Mouse (Mus musculus) liver, embryonic 16.5 days (tissue): ENCODE results near the gene Pwp1. TPM values are rescaled to one million over a fixed set of nuclear protein-coding genes. Genes with fewer than 3 reads are reported as not detected.
A peak's percentile ranks its signal among the peaks of the same experiment; 100 is the strongest.

Experiments
- ATAC-seq: fragments of 200-750 bp; cut with Nextera tagmentation; 2 replicates; pipeline ENCODE4 v1.8.0; 2017; ENCODE audit warnings: low read depth, mild to moderate bottlenecking, moderate number of reproducible peaks, moderate library complexity
- H3K27ac ChIP-seq: fragments of 300-500 bp; sonication (generic); 2 replicates; pipeline ENCODE4 v1.5.1; 2014; ENCODE audit warnings: mild to moderate bottlenecking, low read length
- H3K27me3 ChIP-seq: fragments of 300-500 bp; sonication (generic); 2 replicates; pipeline ENCODE4 v1.6.1; 2014; ENCODE audit warnings: low read depth, low read length, mixed read lengths; ENCODE audit not compliant: control insufficient read depth, insufficient read depth
- H3K36me3 ChIP-seq: fragments of 300-500 bp; sonication (generic); 2 replicates; pipeline ENCODE4 v1.6.1; 2014; ENCODE audit warnings: mild to moderate bottlenecking; ENCODE audit not compliant: control insufficient read depth, insufficient read depth
- H3K4me1 ChIP-seq: fragments of 300-500 bp; sonication (generic); 2 replicates; pipeline ENCODE4 v1.6.1; 2014; ENCODE audit warnings: low read depth, low read length, mixed read lengths; ENCODE audit not compliant: control insufficient read depth
- H3K4me2 ChIP-seq: fragments of 300-500 bp; sonication (generic); 2 replicates; pipeline ENCODE4 v1.6.1; 2014; ENCODE audit warnings: low read depth, low read length, mixed read lengths
- H3K4me3 ChIP-seq: fragments of 300-500 bp; sonication (generic); 2 replicates; pipeline ENCODE4 v1.5.1; 2014; ENCODE audit warnings: low read depth, mild to moderate bottlenecking, low read length
- H3K9ac ChIP-seq: fragments of 300-500 bp; sonication (generic); 2 replicates; pipeline ENCODE4 v1.6.1; 2014; ENCODE audit warnings: low read depth, low read length
- H3K9me3 ChIP-seq: fragments of 300-500 bp; sonication (generic); replicated peaks from 2 replicates; pipeline ENCODE4 v1.6.1; 2016; ENCODE audit warnings: low read length; ENCODE audit not compliant: control insufficient read depth
- WGBS: fragments of 180-500 bp; shearing (Covaris S2); extraction: QIAGEN DNeasy Blood & Tissue Kit; methylation state at CpG from one replicate; pipeline ENCODE4 v1.1.7; 2014; ENCODE audit not compliant: insufficient replicate concordance; 5-methylcytosine and 5-hydroxymethylcytosine counted together
- polyA plus RNA-seq: library from polyadenylated mRNA; unstranded; fragments of >200 nt; fragmentation: Nextera tagmentation; extraction: Ambion mirVana; gene quantifications from 2 replicates; pipeline ENCODE4 v1.2.1, GENCODE M21; 2015

The Pwp1 gene
- polyA plus RNA-seq, 1 experiment from 2014 or later = 23.6 TPM

GRCm38 (mm10) chr10:85875812-85876211, 46.5 kb downstream of the Pwp1 start:
- no peak overlapping the region for H3K4me2 ChIP-seq
- WGBS = 79% methylated on average over 5 of the region's 5 CpGs
- peaks cover 23% of the 10 kb centered on the region for H3K36me3 ChIP-seq
- ATAC-seq = no peak
- H3K9ac ChIP-seq = no peak overlapping the region
- H3K9me3 ChIP-seq = no peaks in the 10 kb centered on the region
- H3K27me3 ChIP-seq = no peaks in the 10 kb centered on the region
- no peak overlapping the region for H3K4me3 ChIP-seq
- peaks cover 7% of the 10 kb centered on the region for H3K4me1 ChIP-seq
- H3K27ac ChIP-seq = no peak overlapping the region

DNA sequence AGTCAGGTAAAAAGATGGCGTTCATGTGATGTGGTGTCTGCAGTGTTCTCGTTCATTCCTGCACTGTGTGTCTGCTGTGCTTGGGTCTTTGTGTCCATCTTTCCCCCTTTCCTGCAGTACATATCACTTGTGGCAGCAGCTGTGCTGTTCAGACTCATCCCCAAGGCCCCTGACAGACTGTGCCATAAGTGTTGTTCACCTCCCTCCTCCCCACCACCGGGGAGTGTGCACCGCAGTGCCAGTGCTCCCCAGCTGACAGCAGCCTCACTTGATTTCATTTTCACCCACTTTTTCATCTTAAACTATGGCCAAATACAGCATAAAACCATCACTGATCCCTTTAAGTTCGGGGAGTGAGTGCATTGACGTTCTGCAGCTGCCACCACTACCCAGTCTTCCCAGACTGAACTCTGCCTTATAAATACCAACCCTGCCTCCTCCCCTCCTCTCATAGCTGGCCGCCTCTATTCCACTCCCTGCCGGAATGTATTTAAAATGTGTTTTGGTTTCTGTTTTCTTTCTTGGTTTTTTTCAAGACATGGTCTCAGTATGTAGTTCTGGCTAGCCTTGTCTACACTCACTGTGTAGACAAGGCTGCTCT, 50.7 kb downstream of the Pwp1 start:
- H3K9ac ChIP-seq = no peak overlapping the region
- WGBS = 74% methylated on average over 8 of the region's 8 CpGs
- no peak overlapping the region for H3K4me3 ChIP-seq
- no peak for ATAC-seq
- peaks cover 31% of the 10 kb centered on the region for H3K36me3 ChIP-seq
- H3K27me3 ChIP-seq = no peaks in the 10 kb centered on the region
- H3K4me2 ChIP-seq = no peak overlapping the region
- no peak overlapping the region for H3K27ac ChIP-seq
- no peaks in the 10 kb centered on the region for H3K9me3 ChIP-seq
- H3K4me1 ChIP-seq = no peaks in the 10 kb centered on the region

GRCm38 (mm10) chr10:85916498-85917309, 87.4 kb downstream of the Pwp1 start, which contains the start of gene Prdm4:
TSS of gene Prdm4 (minus strand) at chr10:85917142.
- Histone ChIP-seq H3K4me1 (peaks cover 14% of the 10 kb centered on the region), H3K9ac (peak within 1 kb of the TSS; percentile 84), H3K4me3 (peak within 1 kb of the TSS; percentile 84), H3K27ac (peak within 1 kb of the TSS; percentile 89), H3K9me3 (no peaks in the 10 kb centered on the region), H3K4me2 (peak within 1 kb of the TSS; percentile 88), H3K27me3 (peaks cover 2% of the 10 kb centered on the region; the same call in 1 of the 2 replicates), H3K36me3 (peaks cover 2% of the 10 kb centered on the region; the same call in 1 of the 2 replicates)
- WGBS = under 1% methylated on average over 90 of the region's 90 CpGs
- ATAC-seq = peak; percentile 98

- H3K27ac ChIP-seq = no peak within 1 kb of the TSS
- H3K4me2 ChIP-seq = peak within 1 kb of the TSS; percentile 78
- peak within 1 kb of the TSS; percentile 53 for H3K4me3 ChIP-seq
- H3K4me1 ChIP-seq = no peaks in the 10 kb centered on the region; the same call in none of the 2 replicates
- peaks cover 26% of the 10 kb centered on the region for H3K27me3 ChIP-seq
- H3K36me3 ChIP-seq = no peaks in the 10 kb centered on the region
- H3K9ac ChIP-seq = no peak within 1 kb of the TSS
- no peak for ATAC-seq
- H3K9me3 ChIP-seq = no peaks in the 10 kb centered on the region
- WGBS = 2% methylated on average over 23 of the region's 23 CpGs
Observed at GRCm38 (mm10) chr10:85927676-85928445, 98.6 kb downstream of the Pwp1 start, which contains the start of gene Ascl4. TSS of gene Ascl4 (plus strand) at chr10:85927681.

GRCm38 (mm10) chr10:85928499-85929207, 99.4 kb downstream of the Pwp1 start:
- Histone ChIP-seq H3K27me3 (peaks cover 26% of the 10 kb centered on the region), H3K27ac (no peak overlapping the region), H3K36me3 (no peaks in the 10 kb centered on the region), H3K9me3 (no peaks in the 10 kb centered on the region), H3K9ac (no peak overlapping the region), H3K4me3 (peak overlapping the region; percentile 53), H3K4me1 (no peaks in the 10 kb centered on the region; the same call in none of the 2 replicates), H3K4me2 (peak overlapping the region; percentile 78)
- peak; percentile 39; the same call in 1 of the 2 replicates for ATAC-seq
- WGBS = 2% methylated on average over 63 of the region's 63 CpGs

DNA sequence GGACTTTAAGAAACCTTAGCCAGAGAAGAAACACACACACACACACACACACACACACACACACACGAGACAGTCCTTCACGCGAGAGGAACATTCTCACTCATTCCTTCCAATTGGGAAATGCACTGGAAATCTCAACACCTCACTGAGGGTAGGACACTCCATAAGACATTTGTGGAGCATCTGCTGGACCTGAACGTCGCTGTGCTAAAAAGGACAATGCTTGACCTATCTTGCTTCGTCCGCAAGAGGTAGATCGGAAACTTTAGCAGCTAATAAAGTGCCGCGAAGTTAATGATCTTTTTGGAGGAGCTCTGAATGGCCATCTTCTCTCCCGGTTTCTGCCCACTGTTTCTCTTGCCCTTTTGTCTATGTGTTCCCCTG, 99.9 kb downstream of the Pwp1 start:
- Histone ChIP-seq H3K4me3 (no peak overlapping the region), H3K9me3 (no peaks in the 10 kb centered on the region), H3K4me2 (no peak overlapping the region), H3K9ac (no peak overlapping the region), H3K36me3 (no peaks in the 10 kb centered on the region), H3K4me1 (no peaks in the 10 kb centered on the region; the same call in none of the 2 replicates), H3K27me3 (peaks cover 26% of the 10 kb centered on the region), H3K27ac (no peak overlapping the region)
- 46% methylated on average over 11 of the region's 11 CpGs for WGBS
- no peak for ATAC-seq

DNA sequence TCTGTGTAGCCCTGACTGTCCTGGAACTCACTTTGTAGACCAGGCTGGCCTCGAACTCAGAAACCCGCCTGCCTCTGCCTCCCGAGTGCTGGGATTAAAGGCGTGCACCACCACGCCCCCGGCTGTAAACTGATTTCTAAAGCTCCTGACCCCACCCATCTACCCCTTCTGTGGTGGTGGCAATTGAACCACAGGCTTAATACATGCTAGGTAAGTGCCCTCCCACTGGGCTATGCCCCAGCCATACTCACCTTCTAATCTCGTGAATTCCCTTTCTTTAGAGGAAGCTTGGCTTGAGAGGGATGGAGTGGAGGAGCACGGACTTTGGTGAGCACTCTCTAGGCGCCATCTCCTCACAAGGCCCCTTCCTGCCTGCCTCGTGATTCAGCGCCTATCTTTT, 100.7 kb downstream of the Pwp1 start:
- H3K9me3 ChIP-seq = no peaks in the 10 kb centered on the region
- H3K9ac ChIP-seq = no peak overlapping the region
- peaks cover 26% of the 10 kb centered on the region for H3K27me3 ChIP-seq
- no peak overlapping the region for H3K27ac ChIP-seq
- H3K4me3 ChIP-seq = no peak overlapping the region
- H3K36me3 ChIP-seq = no peaks in the 10 kb centered on the region
- no peak overlapping the region for H3K4me2 ChIP-seq
- WGBS = 76% methylated on average over 11 of the region's 11 CpGs
- no peaks in the 10 kb centered on the region; the same call in none of the 2 replicates for H3K4me1 ChIP-seq
- no peak for ATAC-seq

GRCm38 (mm10) chr10:85936280-85936965, 107.1 kb downstream of the Pwp1 start:
- H3K27me3 ChIP-seq = no peaks in the 10 kb centered on the region
- no peaks in the 10 kb centered on the region for H3K4me1 ChIP-seq
- H3K9me3 ChIP-seq = no peaks in the 10 kb centered on the region
- H3K4me3 ChIP-seq = no peak overlapping the region
- H3K4me2 ChIP-seq = no peak overlapping the region
- no peak overlapping the region for H3K27ac ChIP-seq
- H3K36me3 ChIP-seq = peaks cover 25% of the 10 kb centered on the region
- 78% methylated on average over 6 of the region's 6 CpGs for WGBS
- no peak overlapping the region for H3K9ac ChIP-seq
- ATAC-seq = no peak
